24 mouse cellular contexts compared by ENCODE assay signal in genomic region chr5:151223696-151224366, GRCm38 (mm10).
"Had no signal": no experiment of that assay in that cellular context is flagged by ENCODE, and none has a peak within 500 bp of the region (broad histone marks: within the 10 kb centered on the region; RNA-seq: fewer than 3 reads in every experiment).

No protein-coding gene starts in this region.

- H3K27ac ChIP-seq: heart, embryonic 10.5 days; hindbrain, embryonic 13.5 days; hindbrain, embryonic 15.5 days; intestine, embryonic 15.5 days; layer of hippocampus, adult 2 months; left cerebral cortex, adult 2 months; limb, embryonic 12.5 days; liver, embryonic 13.5 days; liver, embryonic 15.5 days had no signal

- H3K4me3 ChIP-seq: gastrocnemius, adult 2 months; heart, embryonic 10.5 days; heart, embryonic 12.5 days; hindbrain, embryonic 13.5 days; hindbrain, embryonic 15.5 days; intestine, embryonic 15.5 days; layer of hippocampus, adult 2 months; left cerebral cortex, adult 2 months; limb, embryonic 10.5 days; limb, embryonic 12.5 days; liver, embryonic 13.5 days; liver, embryonic 15.5 days had no signal

- H3K36me3 ChIP-seq: heart, embryonic 10.5 days; heart, embryonic 12.5 days; hindbrain, embryonic 13.5 days; hindbrain, embryonic 15.5 days; intestine, embryonic 15.5 days; limb, embryonic 10.5 days; limb, embryonic 12.5 days; liver, embryonic 13.5 days; liver, embryonic 15.5 days had no signal

- ATAC-seq: inflammation-experienced regulatory T-cells, adult 6 months; intestine, embryonic 15.5 days; intestine, postnatal 0 days had no signal

- H3K4me2 ChIP-seq: heart, embryonic 12.5 days; hindbrain, embryonic 13.5 days; hindbrain, embryonic 15.5 days; intestine, embryonic 15.5 days; limb, embryonic 12.5 days; liver, embryonic 11.5 days; liver, embryonic 13.5 days; liver, embryonic 15.5 days had no signal

- H3K9ac ChIP-seq: heart, embryonic 12.5 days; hindbrain, embryonic 13.5 days; hindbrain, embryonic 15.5 days; intestine, embryonic 15.5 days; limb, embryonic 12.5 days; liver, embryonic 13.5 days; liver, embryonic 15.5 days had no signal

- H3K4me1 ChIP-seq: heart, embryonic 10.5 days; hindbrain, embryonic 15.5 days; intestine, embryonic 15.5 days; liver, embryonic 13.5 days; liver, embryonic 15.5 days had no signal

- DNase-seq: gastrocnemius, postnatal 10 days; heart, adult 18-20 months; heart, postnatal 10 days; kidney, adult 18-20 months; kidney, adult 8-10 months; kidney, postnatal 10 days; kidney, postnatal 25 days; kidney, postnatal 4 days; liver; liver, embryonic 13.5 days had no signal

- H3K9me3 ChIP-seq: heart, embryonic 10.5 days; heart, embryonic 12.5 days; hindbrain, embryonic 13.5 days; hindbrain, embryonic 15.5 days; intestine, embryonic 15.5 days; limb, embryonic 10.5 days; limb, embryonic 12.5 days; liver, embryonic 13.5 days; liver, embryonic 15.5 days had no signal

- H3K27me3 ChIP-seq: heart, embryonic 12.5 days; hindbrain, embryonic 13.5 days; hindbrain, embryonic 15.5 days; intestine, embryonic 15.5 days; limb, embryonic 12.5 days; liver, embryonic 13.5 days; liver, embryonic 15.5 days had no signal
